Mouse (Mus musculus) E14TG2a.4 (cell line): ENCODE measurements at regions not wholly inside any gene's neighbourhood (a gene's known extent, or its start where the extent isn't known, plus 50 kb on each side); places are given as distances from the start of the nearest gene placed in this dataset.

Experiments
- H3K27me3 ChIP-seq: 2 replicates; pipeline ENCODE4 v1.6.1; 2014; ENCODE audit warnings: low read length, control low read depth; ENCODE audit not compliant: insufficient read depth
- H3K36me3 ChIP-seq: 2 replicates; pipeline ENCODE4 v1.6.1; 2014; ENCODE audit warnings: low read length, control low read depth; ENCODE audit not compliant: insufficient read depth
- H3K4me1 ChIP-seq: replicated peaks from 2 replicates; pipeline ENCODE4 v1.6.1; 2014; ENCODE audit warnings: low read depth, low read length, control low read depth
- H3K4me3 ChIP-seq: replicated peaks from 2 replicates; pipeline ENCODE4 v1.5.1; 2014; ENCODE audit warnings: mild to moderate bottlenecking, low read length
- H3K9me3 ChIP-seq: 2 replicates; pipeline ENCODE4 v1.6.1; 2014; ENCODE audit warnings: low read length, control low read depth
- CTCF ChIP-seq: conservative IDR thresholded peaks from 2 replicates; pipeline ENCODE4 v1.5.1; 2014; ENCODE audit warnings: low read length
- NANOG ChIP-seq: IDR thresholded peaks from 2 replicates; pipeline ENCODE4 v1.6.1; 2014; ENCODE audit warnings: borderline replicate concordance, low read length, mixed read lengths
- POU5F1 ChIP-seq: IDR thresholded peaks from 2 replicates; pipeline ENCODE4 v1.6.1; 2014; ENCODE audit warnings: low read length, borderline replicate concordance

DNA sequence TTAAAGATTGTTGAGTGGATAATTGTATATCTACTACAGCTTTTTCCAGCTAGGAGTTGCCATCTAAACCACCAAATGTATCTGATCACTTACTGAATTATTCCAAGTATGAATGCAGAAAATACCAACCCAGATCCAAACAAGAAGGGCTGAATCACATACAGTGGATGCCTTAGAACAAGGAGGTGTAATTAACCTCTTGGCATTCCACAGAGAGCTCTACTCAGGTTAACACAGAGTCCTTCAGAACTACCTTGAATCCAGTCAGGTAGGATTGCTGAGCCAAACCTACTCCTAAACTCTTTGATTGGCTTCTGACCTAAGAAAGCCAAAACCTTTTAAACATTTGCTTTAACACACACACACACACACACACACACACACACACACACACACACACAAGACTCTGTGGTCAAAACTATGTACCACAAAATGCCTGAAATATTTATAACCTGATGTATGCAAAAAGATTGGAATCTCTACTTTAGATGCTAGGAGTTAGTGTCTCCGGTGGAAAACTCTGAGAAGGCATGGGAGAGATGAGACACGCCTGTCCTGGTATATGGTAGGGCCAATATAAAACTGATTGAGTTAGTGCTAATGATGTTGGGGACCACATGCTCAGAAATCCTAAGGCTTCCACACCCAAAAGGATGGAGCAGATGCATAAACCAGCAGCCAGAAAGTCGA, 88.4 kb upstream of the 4933415F23Rik start:
- Histone ChIP-seq H3K4me1 (no peaks in the 10 kb centered on the region), H3K9me3 (no peaks in the 10 kb centered on the region), H3K36me3 (no peaks in the 10 kb centered on the region), H3K27me3 (no peaks in the 10 kb centered on the region), H3K4me3 (no peak overlapping the region)
- TF ChIP-seq CTCF (no peak), NANOG (no peak), POU5F1 (no peak)

DNA sequence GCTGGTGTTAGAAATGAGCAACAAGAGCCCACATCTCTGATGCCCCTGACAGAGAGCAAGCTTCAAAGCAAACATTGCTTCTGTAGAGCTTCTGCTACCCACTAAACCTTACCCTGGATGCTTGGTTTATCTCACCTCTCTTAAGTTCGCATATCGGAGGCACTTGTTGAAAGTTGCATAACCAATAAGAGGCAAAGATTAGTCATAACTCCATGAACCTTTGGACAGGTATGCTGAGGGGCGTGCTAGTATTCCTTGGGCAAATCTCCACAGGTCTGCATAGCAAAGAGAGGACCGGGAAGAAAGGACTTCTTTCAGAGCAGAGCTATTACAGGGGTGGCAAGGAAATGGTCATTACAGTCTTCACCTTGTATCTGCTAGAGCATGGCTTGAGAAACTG, 87.7 kb upstream of the 4933415F23Rik start:
- H3K4me3 ChIP-seq = no peak overlapping the region
- H3K4me1 ChIP-seq = no peaks in the 10 kb centered on the region
- no peaks in the 10 kb centered on the region for H3K27me3 ChIP-seq
- no peaks in the 10 kb centered on the region for H3K36me3 ChIP-seq
- no peaks in the 10 kb centered on the region for H3K9me3 ChIP-seq
- TF ChIP-seq POU5F1 = no peak
- TF ChIP-seq NANOG = no peak
- TF ChIP-seq CTCF = no peak

DNA sequence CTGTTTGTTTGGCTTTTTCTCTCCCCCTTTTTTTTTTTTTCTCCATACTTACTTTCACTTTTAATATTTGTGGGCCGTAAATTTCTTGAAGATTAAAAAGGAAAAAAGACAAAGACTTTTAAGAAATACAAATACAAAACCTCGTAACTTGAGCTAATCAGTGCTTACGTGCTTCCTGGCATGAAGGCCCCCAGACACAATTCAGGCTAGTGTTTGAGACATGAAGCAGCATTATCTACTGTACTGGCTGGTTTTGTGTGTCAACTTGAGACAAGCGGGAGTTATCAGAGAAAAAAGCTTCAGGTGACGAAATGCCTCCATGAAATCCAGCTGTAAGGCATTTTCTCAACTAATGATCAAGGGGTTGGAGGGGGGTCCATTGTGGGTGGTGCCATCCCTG, 86.2 kb upstream of the 4933415F23Rik start:
- Histone ChIP-seq H3K27me3 (no peaks in the 10 kb centered on the region), H3K4me1 (no peaks in the 10 kb centered on the region), H3K9me3 (no peaks in the 10 kb centered on the region), H3K4me3 (no peak overlapping the region), H3K36me3 (no peaks in the 10 kb centered on the region)
- TF ChIP-seq CTCF (no peak), POU5F1 (no peak), NANOG (no peak)

DNA sequence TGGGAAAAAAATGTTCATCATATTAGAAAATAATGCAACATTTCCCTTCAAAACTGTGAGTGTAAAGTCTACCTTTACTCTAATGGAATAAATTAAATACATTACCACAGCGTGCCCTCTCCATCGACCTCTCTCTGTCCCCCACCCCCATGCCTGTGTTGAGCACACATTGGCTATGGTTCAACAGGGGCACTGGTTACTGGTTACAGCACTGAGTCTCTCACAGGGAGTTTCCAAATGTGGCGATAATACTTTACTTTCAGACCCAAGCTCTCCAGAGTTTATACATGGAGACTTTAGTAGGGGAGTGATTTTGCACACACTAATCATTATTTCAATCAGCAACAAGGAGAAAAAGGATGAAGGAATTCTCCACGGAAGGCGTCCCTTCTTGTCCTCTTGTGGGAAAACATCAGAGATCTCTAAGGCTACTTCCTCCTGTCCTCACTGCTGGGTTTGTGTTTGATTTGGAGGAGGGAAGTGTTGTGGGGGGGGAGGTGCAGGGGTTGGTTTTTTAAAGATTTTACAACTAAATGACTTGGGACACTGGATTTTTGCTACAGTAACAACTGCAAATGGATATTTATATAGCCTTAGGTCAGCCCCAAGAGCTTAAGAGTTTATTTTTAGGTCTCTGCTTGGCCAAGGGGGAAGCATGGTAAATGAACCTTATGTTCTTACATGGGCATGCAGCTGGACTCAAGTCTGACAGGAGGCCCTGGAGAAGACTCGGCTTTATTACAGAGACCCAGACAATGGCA, 85.6 kb upstream of the 4933415F23Rik start:
- TF ChIP-seq NANOG (no peak), POU5F1 (no peak), CTCF (no peak)

DNA sequence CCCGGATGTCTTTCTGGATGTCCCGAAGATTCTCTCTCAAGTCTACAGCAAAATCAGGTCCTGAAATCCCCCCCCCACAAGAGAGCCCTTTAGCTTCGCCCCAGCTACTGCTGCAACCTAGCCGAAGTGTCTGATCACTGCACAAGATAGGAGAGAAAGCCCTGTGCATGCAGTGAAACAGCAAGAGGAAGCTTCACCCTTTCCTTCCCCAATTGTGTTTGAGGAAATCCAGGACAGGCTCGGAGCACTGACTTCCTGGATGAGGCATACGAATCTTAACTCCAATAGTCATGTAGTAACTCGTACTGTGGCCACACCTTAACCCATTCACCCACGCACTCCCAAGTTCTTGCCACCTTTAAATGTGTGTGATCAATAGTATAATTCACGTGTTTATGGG, 82.7 kb upstream of the 4933415F23Rik start:
- H3K27me3 ChIP-seq = no peaks in the 10 kb centered on the region
- TF ChIP-seq POU5F1 (no peak), NANOG (no peak), CTCF (no peak)

More for the DNA sequence above, 85.6 kb upstream of the 4933415F23Rik start:
- no peaks in the 10 kb centered on the region for H3K27me3 ChIP-seq
- H3K4me3 ChIP-seq = no peak overlapping the region
- H3K36me3 ChIP-seq = no peaks in the 10 kb centered on the region
- no peaks in the 10 kb centered on the region for H3K9me3 ChIP-seq
- H3K4me1 ChIP-seq = no peaks in the 10 kb centered on the region

DNA sequence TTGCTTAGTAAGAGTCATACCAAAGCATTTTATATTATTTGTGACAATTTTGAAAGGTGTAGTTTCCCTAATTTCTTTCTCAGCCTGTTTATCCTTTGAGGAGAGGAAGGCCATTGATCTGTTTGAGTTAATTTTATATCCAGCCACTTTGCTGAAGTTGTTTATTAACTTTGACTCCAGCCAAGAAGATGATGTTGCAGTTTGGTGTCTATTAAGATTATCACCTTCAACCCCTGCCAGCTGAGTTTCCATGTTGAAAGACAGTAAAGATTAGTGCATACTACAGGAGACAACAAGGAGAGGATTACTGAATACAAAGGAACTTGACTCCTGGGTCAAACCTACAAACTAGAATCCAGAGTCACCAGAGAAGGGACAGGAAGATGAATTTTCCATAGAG, 80.5 kb upstream of the 4933415F23Rik start:
- TF ChIP-seq CTCF = no peak
- TF ChIP-seq POU5F1 = no peak
- TF ChIP-seq NANOG = no peak
- H3K36me3 ChIP-seq = no peaks in the 10 kb centered on the region
- no peaks in the 10 kb centered on the region for H3K9me3 ChIP-seq
- H3K27me3 ChIP-seq = no peaks in the 10 kb centered on the region
- no peak overlapping the region for H3K4me3 ChIP-seq
- no peaks in the 10 kb centered on the region for H3K4me1 ChIP-seq

More for the DNA sequence above, 82.7 kb upstream of the 4933415F23Rik start:
- Histone ChIP-seq H3K9me3 (no peaks in the 10 kb centered on the region), H3K4me1 (no peaks in the 10 kb centered on the region), H3K4me3 (no peak overlapping the region), H3K36me3 (no peaks in the 10 kb centered on the region)

DNA sequence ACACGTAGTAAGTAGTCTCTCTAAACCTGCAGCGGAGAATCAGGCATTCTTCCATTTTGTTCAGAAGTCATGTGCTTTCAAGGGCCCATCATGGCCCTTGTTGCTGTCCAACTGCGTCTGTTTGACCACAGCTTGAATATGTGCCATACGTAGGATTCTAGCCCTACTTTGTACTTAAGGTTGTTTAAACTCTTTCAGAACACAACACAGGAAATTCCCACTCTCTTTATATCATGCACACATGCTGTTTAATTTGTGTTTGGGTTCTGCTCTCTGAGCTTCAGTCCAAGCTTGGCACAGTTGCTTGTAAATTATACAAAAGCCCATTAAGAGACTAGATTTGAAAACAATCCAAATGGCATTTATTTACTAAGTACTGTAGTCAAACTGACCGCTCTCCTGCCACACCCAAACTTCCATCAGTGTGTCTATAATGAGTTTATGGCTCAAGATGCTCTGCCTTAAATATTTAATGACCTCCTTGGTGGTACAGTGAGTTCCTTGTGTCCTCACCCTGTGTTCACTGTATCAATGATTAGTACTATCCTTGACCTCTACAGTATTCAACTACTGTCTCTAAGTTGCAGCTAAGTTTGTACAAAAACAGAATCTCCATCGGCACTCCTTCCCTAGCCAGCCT, 76.4 kb upstream of the 4933415F23Rik start:
- H3K36me3 ChIP-seq = no peaks in the 10 kb centered on the region
- H3K4me3 ChIP-seq = no peak overlapping the region
- H3K27me3 ChIP-seq = no peaks in the 10 kb centered on the region
- H3K9me3 ChIP-seq = 0 out of 2 replicates have a peak, but pooled peaks cover 5% of the 10 kb centered on the region
- no peaks in the 10 kb centered on the region for H3K4me1 ChIP-seq
- TF ChIP-seq CTCF = no peak
- TF ChIP-seq POU5F1 = no peak
- no peak for TF ChIP-seq NANOG

DNA sequence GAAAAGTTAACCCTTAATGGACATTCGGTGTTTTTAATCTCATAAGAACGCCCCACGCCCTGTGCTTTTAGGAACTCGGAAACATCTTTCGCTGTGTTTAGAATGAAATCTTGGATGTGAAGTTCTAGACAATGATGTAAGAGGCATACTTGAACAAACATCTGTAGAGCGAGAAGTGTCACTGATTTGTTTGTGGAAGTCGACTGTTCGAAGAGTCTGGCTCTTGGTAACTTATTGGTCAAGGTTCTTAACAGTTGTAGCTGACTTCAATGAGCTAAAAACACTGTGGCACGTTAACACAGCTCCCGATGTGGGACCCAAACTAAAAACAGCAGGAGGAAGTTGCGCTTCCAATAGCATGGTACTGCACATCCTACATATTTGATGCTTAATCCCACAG, 72.0 kb upstream of the 4933415F23Rik start:
- no peak for TF ChIP-seq NANOG
- TF ChIP-seq CTCF = no peak
- no peak for TF ChIP-seq POU5F1
- Histone ChIP-seq H3K36me3 (no peaks in the 10 kb centered on the region), H3K9me3 (0 out of 2 replicates have a peak, but pooled peaks cover 5% of the 10 kb centered on the region), H3K27me3 (no peaks in the 10 kb centered on the region), H3K4me3 (no peak overlapping the region), H3K4me1 (no peaks in the 10 kb centered on the region)
